Mouse (Mus musculus) kidney, embryonic 14.5 days (tissue): ENCODE data around the gene Arhgef10l. TPM values are rescaled to one million over a fixed set of nuclear protein-coding genes. Genes with fewer than 3 reads are reported as not detected.

Source experiments
- ATAC-seq: fragments of 200-750 bp; cut with Nextera tagmentation; 2 replicates; pipeline ENCODE4 v1.8.0; 2017; ENCODE audit warnings: moderate number of reproducible peaks, mild to moderate bottlenecking, moderate TSS enrichment, moderate library complexity; ENCODE audit not compliant: low FRiP score, low TSS enrichment
- H3K27ac ChIP-seq: fragments of 300-500 bp; sonication (generic); 2 replicates; pipeline ENCODE4 v1.5.1; 2014; ENCODE audit warnings: low read depth, mild to moderate bottlenecking, low read length, moderate library complexity, mixed read lengths
- H3K27me3 ChIP-seq: fragments of 300-500 bp; sonication (generic); 2 replicates; pipeline ENCODE4 v1.6.1; 2014; ENCODE audit warnings: mild to moderate bottlenecking, low read length; ENCODE audit not compliant: control insufficient read depth, insufficient read depth
- H3K36me3 ChIP-seq: fragments of 300-500 bp; sonication (generic); 2 replicates; pipeline ENCODE4 v1.6.1; 2014; ENCODE audit warnings: low read length, mixed read lengths; ENCODE audit not compliant: control insufficient read depth, insufficient read depth
- H3K4me1 ChIP-seq: fragments of 300-500 bp; sonication (generic); 2 replicates; pipeline ENCODE4 v1.6.1; 2014; ENCODE audit warnings: low read length, mixed read lengths; ENCODE audit not compliant: control insufficient read depth, insufficient read depth
- H3K4me2 ChIP-seq: fragments of 300-500 bp; sonication (generic); replicated peaks from 2 replicates; pipeline ENCODE4 v1.6.1; 2014; ENCODE audit warnings: low read depth, mild to moderate bottlenecking, low read length
- H3K4me3 ChIP-seq: fragments of 300-500 bp; sonication (generic); 2 replicates; pipeline ENCODE4 v1.5.1; 2014; ENCODE audit warnings: mild to moderate bottlenecking, low read length
- H3K9ac ChIP-seq: fragments of 300-500 bp; sonication (generic); 2 replicates; pipeline ENCODE4 v1.6.1; 2014; ENCODE audit warnings: low read depth, mild to moderate bottlenecking, low read length, moderate library complexity
- H3K9me3 ChIP-seq: fragments of 300-500 bp; sonication (generic); 2 replicates; pipeline ENCODE4 v1.6.1; 2016; ENCODE audit warnings: low read length; ENCODE audit not compliant: control insufficient read depth
- WGBS: fragments of 180-500 bp; shearing (Covaris S2); extraction: QIAGEN DNeasy Blood & Tissue Kit; methylation state at CpG from one replicate; pipeline ENCODE4 v1.1.7; 2014; 5-methylcytosine and 5-hydroxymethylcytosine counted together
- polyA plus RNA-seq: library from polyadenylated mRNA; unstranded; fragments of >200 nt; fragmentation: Nextera tagmentation; extraction: Ambion mirVana; gene quantifications from 2 replicates; pipeline ENCODE4 v1.2.1, GENCODE M21; 2014

Gene Arhgef10l
- 11.8 and 18.2 TPM in 2 replicates for polyA plus RNA-seq

DNA sequence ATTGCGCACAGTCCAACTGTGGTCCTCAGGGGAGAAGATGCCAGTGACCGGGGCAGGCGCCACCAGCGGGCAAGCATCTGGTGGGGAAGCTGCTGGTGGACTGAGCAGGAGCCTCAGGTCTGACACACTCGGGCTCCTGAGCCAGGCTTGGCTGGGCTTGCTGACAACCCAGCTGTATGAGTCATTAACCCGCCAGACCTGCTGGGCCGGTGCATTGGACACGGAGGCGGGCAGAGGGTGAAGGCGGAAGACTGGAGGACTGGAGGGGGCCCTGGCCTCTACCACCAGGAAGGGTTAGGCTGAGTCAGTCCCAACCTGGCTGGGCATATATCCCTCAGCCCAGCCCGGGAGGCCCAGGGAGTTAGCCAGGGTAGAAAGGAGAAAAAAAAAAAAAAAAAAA lies at the start of gene Arhgef10l:
Arhgef10l (minus strand) TSS at position 253 of the 400 bp plus-strand sequence.
- ATAC-seq, result peak; percentile 85
- peaks cover 32% of the 10 kb centered on the region for H3K4me1 ChIP-seq

DNA sequence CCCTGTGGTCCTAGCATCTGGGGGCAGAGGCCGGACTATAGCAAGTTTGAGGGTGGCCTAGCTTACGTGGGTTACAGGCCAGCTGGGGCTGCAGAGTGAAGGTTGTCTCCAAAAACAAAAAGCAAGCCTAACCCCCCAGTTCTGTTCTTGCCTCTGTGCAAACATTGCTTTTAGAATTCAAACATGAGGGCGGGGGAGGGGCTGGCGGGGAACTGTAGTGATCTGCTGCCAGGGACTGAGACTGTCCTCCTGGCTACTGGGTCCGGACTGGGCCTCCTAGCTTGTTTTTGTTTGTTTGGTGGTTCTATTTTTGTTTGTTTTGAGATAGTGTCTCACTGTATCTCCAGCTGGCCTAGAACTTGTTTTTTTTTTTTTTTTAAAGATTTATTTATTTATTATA lies 48.8 kb upstream of the Arhgef10l start:
- no peaks in the 10 kb centered on the region for H3K27me3 ChIP-seq
- peaks cover 98% of the 10 kb centered on the region for H3K36me3 ChIP-seq
- no peak overlapping the region for H3K27ac ChIP-seq
- WGBS, result 84% methylated on average over 5 of the region's 5 CpGs
- no peak for ATAC-seq
- H3K9me3 ChIP-seq, result no peaks in the 10 kb centered on the region
- H3K9ac ChIP-seq, result no peak overlapping the region
- H3K4me3 ChIP-seq, result no peak overlapping the region
- peaks cover 10% of the 10 kb centered on the region for H3K4me1 ChIP-seq
- H3K4me2 ChIP-seq, result no peak overlapping the region

More for the DNA sequence above, at the start of gene Arhgef10l:
- H3K9me3 ChIP-seq, result no peaks in the 10 kb centered on the region
- no peaks in the 10 kb centered on the region for H3K27me3 ChIP-seq
- no peak within 1 kb of the TSS for H3K4me3 ChIP-seq
- WGBS, result 37% methylated on average over 11 of the region's 11 CpGs
- no peaks in the 10 kb centered on the region for H3K36me3 ChIP-seq
- peak within 1 kb of the TSS; percentile 0; the same call in 1 of the 2 replicates for H3K4me2 ChIP-seq
- H3K27ac ChIP-seq, result peak within 1 kb of the TSS; percentile 33; the same call in 1 of the 2 replicates
- no peak within 1 kb of the TSS for H3K9ac ChIP-seq

DNA sequence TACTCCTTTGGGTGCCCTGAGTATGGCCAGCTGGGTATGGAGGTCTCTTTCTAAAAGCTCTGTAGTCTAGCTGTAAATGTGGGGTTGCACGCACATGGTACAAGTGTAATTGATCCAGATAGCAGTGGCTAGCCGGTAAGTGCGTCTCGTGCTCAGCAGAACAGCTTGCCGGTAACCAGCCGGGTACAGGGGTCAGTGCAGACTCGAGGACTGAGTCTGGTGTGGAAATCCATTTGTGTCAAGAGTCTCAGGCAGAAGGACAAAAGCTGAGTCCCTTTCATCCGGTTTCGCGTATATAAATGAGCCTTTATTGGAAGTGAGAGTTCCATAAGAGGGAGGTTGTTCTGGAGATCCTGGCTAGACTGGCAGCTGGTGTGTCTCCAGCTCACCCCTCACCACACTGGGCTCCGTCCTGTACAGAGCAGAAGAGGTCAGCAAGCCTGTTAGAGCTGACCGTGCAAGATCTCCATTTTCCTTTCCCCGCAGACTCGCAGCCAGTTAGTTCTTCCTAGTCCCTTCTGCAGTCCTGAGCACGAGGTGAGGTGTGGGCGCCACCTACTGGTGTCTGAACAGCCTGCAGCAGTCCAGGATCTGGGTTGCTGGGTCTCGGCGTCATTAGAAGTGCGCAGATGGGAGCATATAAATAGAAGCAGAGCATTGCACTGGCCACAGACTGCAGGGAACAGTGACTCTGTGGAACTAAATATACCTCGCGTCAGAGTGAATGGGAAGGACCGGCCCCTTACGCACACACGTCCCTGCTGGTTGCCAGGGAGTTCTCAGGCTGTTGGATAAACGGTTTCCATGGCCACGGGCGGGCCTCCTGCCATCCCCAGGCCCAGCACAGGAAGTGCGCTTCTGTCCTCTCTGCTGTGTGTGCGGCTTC lies 47.9 kb upstream of the Arhgef10l start:
- Histone ChIP-seq H3K9me3 (no peaks in the 10 kb centered on the region), H3K4me2 (no peak overlapping the region), H3K9ac (no peak overlapping the region), H3K36me3 (peaks cover 98% of the 10 kb centered on the region), H3K4me1 (peaks cover 10% of the 10 kb centered on the region), H3K27ac (peak overlapping the region; percentile 62; the same call in 1 of the 2 replicates), H3K27me3 (no peaks in the 10 kb centered on the region), H3K4me3 (no peak overlapping the region)
- 55% methylated on average over 29 of the region's 29 CpGs for WGBS
- ATAC-seq, result peak; percentile 22; the same call in 1 of the 2 replicates

DNA sequence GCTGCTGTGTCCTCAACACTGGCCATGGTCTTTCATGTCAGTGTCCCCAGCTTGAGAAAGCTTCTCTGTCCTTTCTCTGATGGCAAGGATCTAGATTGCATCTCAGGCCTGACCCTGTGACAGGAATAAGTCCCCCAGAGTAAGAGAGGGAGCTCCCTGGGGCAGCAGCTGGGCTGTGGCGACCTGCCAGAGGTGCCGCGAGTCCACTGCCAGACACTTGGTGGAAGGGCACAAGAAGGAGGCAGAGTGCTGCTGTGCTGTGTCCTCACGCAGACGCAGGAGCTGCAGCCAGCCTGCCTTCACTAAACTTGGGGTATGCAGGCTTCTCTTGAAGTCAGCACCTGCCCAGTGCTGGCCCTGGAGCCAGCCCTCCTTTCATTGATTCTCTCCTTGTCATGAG lies 45.5 kb upstream of the Arhgef10l start:
- no peak overlapping the region for H3K9ac ChIP-seq
- no peak overlapping the region for H3K27ac ChIP-seq
- H3K9me3 ChIP-seq, result no peaks in the 10 kb centered on the region
- no peaks in the 10 kb centered on the region for H3K27me3 ChIP-seq
- peaks cover 16% of the 10 kb centered on the region for H3K4me1 ChIP-seq
- peaks cover 98% of the 10 kb centered on the region for H3K36me3 ChIP-seq
- ATAC-seq, result no peak
- no peak overlapping the region for H3K4me3 ChIP-seq
- WGBS, result 95% methylated on average over 5 of the region's 5 CpGs
- H3K4me2 ChIP-seq, result no peak overlapping the region

DNA sequence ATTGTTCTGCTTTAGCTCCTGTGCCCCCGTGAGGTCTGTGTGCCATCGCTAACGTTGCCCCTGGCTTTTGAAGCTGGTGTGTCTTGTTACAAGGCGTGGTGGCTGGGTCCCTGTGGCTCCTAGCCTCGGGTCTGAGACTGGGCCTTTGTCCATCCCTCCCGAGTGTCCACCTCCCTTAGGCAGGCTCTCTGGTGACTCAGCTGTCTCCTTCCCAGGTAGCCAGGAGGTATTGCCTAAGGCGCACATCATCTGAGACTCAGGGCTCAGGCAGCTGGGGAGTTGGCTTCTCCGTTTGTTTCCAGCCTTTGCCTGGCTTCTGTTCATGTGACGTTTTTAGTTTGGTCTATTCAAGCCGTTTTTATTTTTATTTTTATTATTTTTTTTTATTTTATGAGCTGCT lies 45.0 kb upstream of the Arhgef10l start:
- Histone ChIP-seq H3K9ac (no peak overlapping the region), H3K4me1 (peaks cover 16% of the 10 kb centered on the region), H3K9me3 (no peaks in the 10 kb centered on the region), H3K27me3 (no peaks in the 10 kb centered on the region), H3K4me2 (no peak overlapping the region), H3K4me3 (no peak overlapping the region), H3K27ac (no peak overlapping the region), H3K36me3 (peaks cover 98% of the 10 kb centered on the region)
- no peak for ATAC-seq
- 79% methylated on average over 10 of the region's 10 CpGs for WGBS

DNA sequence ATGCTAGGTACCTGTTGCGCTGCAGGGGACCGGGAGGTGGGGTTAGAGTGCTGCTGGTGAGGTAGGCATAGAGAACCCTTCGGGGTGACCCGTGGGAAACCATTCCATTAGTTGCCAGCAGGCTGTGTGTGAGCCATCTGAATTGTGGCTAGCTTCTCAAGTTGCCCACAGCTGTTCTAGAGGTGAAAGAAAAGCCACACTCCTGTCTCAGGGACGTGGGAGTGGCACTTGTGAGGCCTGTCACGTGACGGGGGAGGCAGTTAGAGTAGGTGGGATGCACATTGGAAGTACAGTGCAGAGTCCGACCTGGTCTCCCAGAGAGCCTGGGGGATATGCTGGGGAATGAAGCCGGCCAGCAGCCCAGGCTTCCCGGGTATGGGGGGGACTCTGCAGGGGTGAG lies 43.8 kb upstream of the Arhgef10l start:
- WGBS, result 68% methylated on average over 10 of the region's 10 CpGs
- peaks cover 96% of the 10 kb centered on the region for H3K36me3 ChIP-seq
- H3K4me1 ChIP-seq, result peaks cover 18% of the 10 kb centered on the region

DNA sequence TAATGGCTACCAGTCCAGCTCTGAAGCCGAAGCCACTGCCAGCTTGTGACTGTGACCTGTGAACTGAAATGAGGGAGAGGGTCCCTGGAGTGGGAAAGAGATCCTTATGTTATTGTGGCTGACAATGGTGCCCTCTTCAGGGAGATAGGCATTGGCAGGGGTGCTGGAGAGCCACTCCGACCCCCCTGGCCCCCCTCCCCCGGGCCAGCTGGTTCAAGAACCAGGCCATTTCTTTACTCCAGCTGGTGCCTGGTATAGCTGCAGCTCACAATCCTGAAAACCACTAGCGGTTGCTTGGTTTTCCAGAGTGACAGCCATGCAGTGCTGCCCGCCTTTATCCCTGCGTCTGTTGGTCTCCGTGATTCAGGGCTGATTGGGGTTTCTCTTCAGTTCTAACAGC lies 43.3 kb upstream of the Arhgef10l start:
- no peak overlapping the region for H3K9ac ChIP-seq
- H3K9me3 ChIP-seq, result no peaks in the 10 kb centered on the region
- ATAC-seq, result no peak
- H3K4me1 ChIP-seq, result peaks cover 23% of the 10 kb centered on the region
- H3K36me3 ChIP-seq, result peaks cover 96% of the 10 kb centered on the region
- no peaks in the 10 kb centered on the region for H3K27me3 ChIP-seq
- H3K4me2 ChIP-seq, result no peak overlapping the region
- WGBS, result 86% methylated on average over 7 of the region's 7 CpGs
- no peak overlapping the region for H3K4me3 ChIP-seq
- H3K27ac ChIP-seq, result no peak overlapping the region

More for the DNA sequence above, 43.8 kb upstream of the Arhgef10l start:
- ATAC-seq, result no peak
- Histone ChIP-seq H3K9me3 (no peaks in the 10 kb centered on the region), H3K4me3 (no peak overlapping the region), H3K27me3 (no peaks in the 10 kb centered on the region), H3K27ac (no peak overlapping the region), H3K9ac (no peak overlapping the region), H3K4me2 (no peak overlapping the region)

DNA sequence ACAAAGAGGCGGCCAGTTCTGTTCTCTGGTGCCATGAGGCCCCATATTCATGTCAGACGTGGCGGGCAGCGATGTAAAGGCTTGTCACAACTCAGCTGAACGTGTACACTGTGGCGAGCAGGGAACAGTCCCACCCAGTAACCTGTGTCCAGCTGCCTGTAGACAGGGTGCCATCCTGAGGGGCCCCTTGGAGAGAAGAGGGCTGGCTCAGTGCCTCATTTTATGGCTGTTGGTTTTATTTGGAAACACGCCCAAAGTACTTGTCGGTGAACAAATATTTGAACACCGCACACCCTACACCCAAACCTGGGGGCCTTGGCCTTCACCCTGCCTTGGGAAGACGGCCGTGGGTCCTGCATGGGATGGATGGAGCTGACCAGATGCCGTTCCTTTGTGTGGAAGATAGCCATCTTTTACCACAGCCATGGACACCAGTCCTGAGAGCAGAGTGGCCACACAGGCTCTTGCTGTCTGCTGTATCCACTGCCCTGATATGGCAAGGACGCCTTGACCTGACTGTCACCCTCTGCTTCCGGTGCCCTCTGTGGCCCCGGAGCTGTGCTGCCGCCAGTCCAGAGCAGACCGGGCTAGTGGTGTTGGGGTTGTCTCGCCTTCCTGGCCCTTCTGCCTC lies 42.6 kb upstream of the Arhgef10l start:
- H3K9ac ChIP-seq, result no peak overlapping the region
- WGBS, result 78% methylated on average over 18 of the region's 18 CpGs
- ATAC-seq, result no peak
- H3K4me2 ChIP-seq, result no peak overlapping the region
- no peaks in the 10 kb centered on the region for H3K9me3 ChIP-seq
- no peak overlapping the region for H3K27ac ChIP-seq
- H3K4me3 ChIP-seq, result no peak overlapping the region
- peaks cover 90% of the 10 kb centered on the region for H3K36me3 ChIP-seq
- no peaks in the 10 kb centered on the region for H3K27me3 ChIP-seq
- H3K4me1 ChIP-seq, result peaks cover 28% of the 10 kb centered on the region

DNA sequence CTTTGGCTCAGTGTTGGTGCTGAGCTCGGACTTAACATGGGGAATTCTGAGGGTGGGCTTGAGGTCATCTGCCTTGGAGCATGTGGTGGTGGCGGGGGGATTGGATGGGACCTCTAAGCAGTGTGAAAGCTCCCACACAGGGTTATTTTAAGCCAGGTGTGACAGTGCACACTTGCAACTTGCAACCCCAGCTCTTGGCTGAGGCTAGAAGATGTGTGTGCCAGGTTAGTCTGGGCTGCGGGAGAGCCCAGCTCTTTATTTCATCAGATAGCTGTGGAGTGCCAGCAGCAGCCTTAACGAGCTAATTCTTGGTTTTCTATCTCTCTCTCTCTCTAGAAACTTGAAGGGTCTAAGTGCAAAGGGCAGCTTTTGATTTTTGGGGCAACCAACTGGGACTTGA lies 41.8 kb upstream of the Arhgef10l start:
- no peak for ATAC-seq
- Histone ChIP-seq H3K4me1 (peaks cover 25% of the 10 kb centered on the region), H3K9ac (no peak overlapping the region), H3K4me2 (no peak overlapping the region), H3K4me3 (no peak overlapping the region), H3K36me3 (peaks cover 82% of the 10 kb centered on the region), H3K27ac (no peak overlapping the region), H3K27me3 (no peaks in the 10 kb centered on the region), H3K9me3 (no peaks in the 10 kb centered on the region)
- 78% methylated on average over 4 of the region's 4 CpGs for WGBS
